Mouse (Mus musculus): ENCODE data around the gene Fam198b. TPM values are rescaled to one million over a fixed set of nuclear protein-coding genes. Genes with fewer than 3 reads are reported as not detected.

Fam198b gene
- polyA plus RNA-seq, 1 experiment = 4.0 TPM

GRCm38 (mm10) chr3:79990480-79990879 is 106.1 kb downstream of the Fam198b start:
- Histone ChIP-seq H3K4me1 (ENCODE audit: control insufficient read depth, insufficient read depth, low read length) (no peaks in the 10 kb centered on the region), H3K36me3 (ENCODE audit: control insufficient read depth, insufficient read depth, low read length) (no peaks in the 10 kb centered on the region), H3K4me3 (ENCODE audit: control insufficient read depth, low read depth, low read length) (no peak overlapping the region), H3K27ac (ENCODE audit: control insufficient read depth, insufficient read depth, low read depth, low read length) (no peak overlapping the region), H3K27me3 (ENCODE audit: control insufficient read depth, insufficient read depth, low read length) (no peaks in the 10 kb centered on the region)
- TF ChIP-seq CTCF (IDR thresholded peaks at IDR 0.05; ENCODE audit: control insufficient read depth, insufficient read depth, insufficient replicate concordance, low read depth, low read length) (no peak), POLR2A (IDR thresholded peaks at IDR 0.05; ENCODE audit: control insufficient read depth, low read depth, low read length) (no peak)

GRCm38 (mm10) chr3:79994029-79994539 is 109.8 kb downstream of the Fam198b start:
- Histone ChIP-seq H3K27me3 (ENCODE audit: control insufficient read depth, insufficient read depth, low read length) (no peaks in the 10 kb centered on the region), H3K4me1 (ENCODE audit: control insufficient read depth, insufficient read depth, low read length) (no peaks in the 10 kb centered on the region), H3K36me3 (ENCODE audit: control insufficient read depth, insufficient read depth, low read length) (no peaks in the 10 kb centered on the region), H3K4me3 (ENCODE audit: control insufficient read depth, low read depth, low read length) (no peak overlapping the region), H3K27ac (ENCODE audit: control insufficient read depth, insufficient read depth, low read depth, low read length) (no peak overlapping the region)
- TF ChIP-seq CTCF (IDR thresholded peaks at IDR 0.05; ENCODE audit: control insufficient read depth, insufficient read depth, insufficient replicate concordance, low read depth, low read length) (no peak), POLR2A (IDR thresholded peaks at IDR 0.05; ENCODE audit: control insufficient read depth, low read depth, low read length) (no peak)

- H3K36me3 ChIP-seq (ENCODE audit: control insufficient read depth, insufficient read depth, low read length) = no peaks in the 10 kb centered on the region
- no peaks in the 10 kb centered on the region for H3K27me3 ChIP-seq (ENCODE audit: control insufficient read depth, insufficient read depth, low read length)
- H3K4me3 ChIP-seq (ENCODE audit: control insufficient read depth, low read depth, low read length) = no peak overlapping the region
- no peaks in the 10 kb centered on the region for H3K4me1 ChIP-seq (ENCODE audit: control insufficient read depth, insufficient read depth, low read length)
- H3K27ac ChIP-seq (ENCODE audit: control insufficient read depth, insufficient read depth, low read depth, low read length) = no peak overlapping the region
- no peak for TF ChIP-seq POLR2A (IDR thresholded peaks at IDR 0.05; ENCODE audit: control insufficient read depth, low read depth, low read length)
- no peak for TF ChIP-seq CTCF (IDR thresholded peaks at IDR 0.05; ENCODE audit: control insufficient read depth, insufficient read depth, insufficient replicate concordance, low read depth, low read length)
Observed at GRCm38 (mm10) chr3:79995726-79996125, 111.4 kb downstream of the Fam198b start.

Other genes with a start within 250 kb of the Fam198b start
- gene Rxfp1, start 146.7 kb upstream of the Fam198b start, polyA plus RNA-seq (2012; rRNA removed) = 0.06 and 0.08 TPM in 2 replicates
- 463 and 494 TPM in 2 replicates for gene Tmem144, start 31.8 kb upstream of the Fam198b start, polyA plus RNA-seq (2012; rRNA removed)